Comparison of ENCODE assay signal across 17 mouse cellular contexts in genomic region chr7:3327961-3328360, GRCm38 (mm10). TPM values are rescaled to one million over a fixed set of nuclear protein-coding genes. Genes with fewer than 3 reads are reported as not detected.
A peak's percentile ranks its signal among the peaks of the same experiment; 100 is the strongest.
DNase-seq lines count a peak whose midpoint lies in the region; TF ChIP-seq lines count a peak whose summit lies in the region.
"Had no signal": no experiment of that assay in that cellular context is flagged by ENCODE, and none has a peak within 500 bp of the region (broad histone marks: within the 10 kb centered on the region; RNA-seq: fewer than 3 reads in every experiment).

No protein-coding gene starts in this region.

- no peaks in the 10 kb centered on the region for H3K79me2 ChIP-seq in myocyte (ENCODE audit: control insufficient read depth, insufficient read depth)

- H3K36me3 ChIP-seq in myocyte (ENCODE audit: control insufficient read depth, insufficient read depth) = no peaks in the 10 kb centered on the region
- H3K36me3 ChIP-seq: embryonic facial prominence, embryonic 13.5 days; forebrain, embryonic 10.5 days; hindbrain, embryonic 10.5 days; liver, embryonic 15.5 days; neural tube, embryonic 13.5 days had no signal

- no peak overlapping the region for H3ac ChIP-seq in myocyte (ENCODE audit: control insufficient read depth, insufficient read length)

- no peak overlapping the region for H3K4me3 ChIP-seq in myocyte
- H3K4me3 ChIP-seq: embryonic facial prominence, embryonic 13.5 days; forebrain, embryonic 10.5 days; hindbrain, embryonic 10.5 days; liver, embryonic 15.5 days; neural tube, embryonic 13.5 days had no signal

- DNase-seq in lung, postnatal 36 days = peak; percentile 10
- DNase-seq in lung, postnatal 25 days (ENCODE audit: low spot score) = no peak
- DNase-seq in NIH3T3 (ENCODE audit: low read depth) = peak; percentile 58
- DNase-seq in embryo, embryonic 9.5 days (ENCODE audit: extremely low spot score) = peak; percentile 10
- no peak for DNase-seq in cerebellum, postnatal 25 days
- no peak for DNase-seq in cerebellum, postnatal 4 days (ENCODE audit: low spot score in 2 of 2)
- DNase-seq: cerebellum, adult 8-10 months; kidney, postnatal 25 days; thymus, adult 2 months had no signal

- TF ChIP-seq POLR2A in myocyte (IDR thresholded peaks at IDR 0.05; ENCODE audit: insufficient read length, low read depth) = no peak

- H3K4me2 ChIP-seq in myocyte (ENCODE audit: low read depth) = no peak overlapping the region
- H3K4me2 ChIP-seq: embryonic facial prominence, embryonic 13.5 days; liver, embryonic 15.5 days; neural tube, embryonic 13.5 days had no signal

- no peaks in the 10 kb centered on the region for H3K27me3 ChIP-seq in myocyte (ENCODE audit: control insufficient read depth, insufficient read depth, insufficient read length)
- H3K27me3 ChIP-seq: CH12.LX, Patski had no signal

TF ChIP-seq in myocyte, 11 proteins besides CTCF, POLR2A, EP300 and RAD21:
- TF ChIP-seq E2F4 (IDR thresholded peaks at IDR 0.05; ENCODE audit: insufficient read depth) = no peak
- TF ChIP-seq REST (IDR thresholded peaks at IDR 0.05; ENCODE audit: insufficient read depth, insufficient read length) = peak; percentile 89
- TF ChIP-seq SRF (IDR thresholded peaks at IDR 0.05; ENCODE audit: control insufficient read depth, insufficient read length, low read depth) = no peak

RNA-seq across cellular contexts. Expression of gene Cacng7, which starts 4.8 kb away (rescaled TPM):
- polyA plus RNA-seq in myocyte (2012; fragmentation: generic; extraction: Trizol) = 0.72 TPM

RNA-seq across cellular contexts. Expression of gene Prkcg, which starts 39.0 kb away (rescaled TPM):
- 0.50 TPM for polyA plus RNA-seq in myocyte (2012; fragmentation: generic; extraction: Trizol)
- polyA plus RNA-seq: liver, embryonic 15.5 days had no signal

RNA-seq across cellular contexts. Expression of gene Myadm, which starts 39.1 kb away (rescaled TPM):
- polyA plus RNA-seq in myocyte (2012; fragmentation: generic; extraction: Trizol) = 209 TPM

Comparison
In these comparisons a context has a peak if more than half of its experiments do, and no peak if none do; other contexts are left out.
1. DNase-seq: peak in lung, postnatal 36 days (single experiment), NIH3T3 (single experiment) and embryo, embryonic 9.5 days (single experiment); none in lung, postnatal 25 days (single experiment), cerebellum, postnatal 25 days (0 of 2) and cerebellum, postnatal 4 days (0 of 2).